Mouse (Mus musculus): ENCODE data around the gene Mpi. TPM values are rescaled to one million over a fixed set of nuclear protein-coding genes. Genes with fewer than 3 reads are reported as not detected.

The Mpi gene
- total RNA-seq, 2 experiments from 2014 or later: 75.0 to 76.2 TPM

DNA sequence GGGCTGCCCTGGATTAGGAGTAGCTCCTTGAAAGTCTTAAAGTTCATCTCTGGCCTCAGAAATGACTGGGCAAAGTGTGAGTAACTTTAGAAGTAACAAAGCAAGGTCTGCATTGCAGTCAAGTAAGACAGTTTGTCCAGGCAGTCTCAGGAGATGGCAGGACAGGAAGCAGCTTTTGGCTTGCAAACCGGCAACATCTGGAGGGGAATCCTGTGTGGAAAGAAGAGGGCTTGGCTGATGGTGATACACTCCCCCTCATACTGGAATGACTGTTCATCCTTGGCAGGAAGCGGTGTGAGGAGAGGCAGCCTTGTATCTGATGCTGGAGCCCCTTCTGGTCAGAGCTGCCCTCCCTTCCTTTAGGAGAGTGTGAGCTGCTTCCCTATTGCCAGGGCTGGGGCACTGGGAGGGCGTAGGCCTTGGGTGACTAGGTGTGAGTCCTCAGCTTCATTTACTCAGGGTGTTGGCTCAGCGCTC is 10.4 kb upstream of the Mpi start:
- peak; percentile 64 for DNase-seq (ENCODE audit: low spot score)

GRCm38 (mm10) chr9:57561711-57562099 is 9.1 kb upstream of the Mpi start:
- peak; percentile 63 for DNase-seq (ENCODE audit: low spot score)

- DNase-seq (ENCODE audit: low spot score): peak; percentile 94
Measured at GRCm38 (mm10) chr9:57560861-57561710, 8.5 kb upstream of the Mpi start, which contains the start of gene Scamp2. Gene Scamp2, plus strand, starts transcription at chr9:57560943.

- no peak for DNase-seq (ENCODE audit: low spot score)
Measured at GRCm38 (mm10) chr9:57560263-57560662, 7.7 kb upstream of the Mpi start.

- DNase-seq (ENCODE audit: low spot score): no peak
Measured at GRCm38 (mm10) chr9:57559568-57559967, 7.0 kb upstream of the Mpi start.

- DNase-seq (ENCODE audit: low spot score): no peak
Measured at GRCm38 (mm10) chr9:57558625-57559024, 6.1 kb upstream of the Mpi start.

- no peak for DNase-seq (ENCODE audit: low spot score)
Measured at GRCm38 (mm10) chr9:57557215-57557614, 4.7 kb upstream of the Mpi start.

DNA sequence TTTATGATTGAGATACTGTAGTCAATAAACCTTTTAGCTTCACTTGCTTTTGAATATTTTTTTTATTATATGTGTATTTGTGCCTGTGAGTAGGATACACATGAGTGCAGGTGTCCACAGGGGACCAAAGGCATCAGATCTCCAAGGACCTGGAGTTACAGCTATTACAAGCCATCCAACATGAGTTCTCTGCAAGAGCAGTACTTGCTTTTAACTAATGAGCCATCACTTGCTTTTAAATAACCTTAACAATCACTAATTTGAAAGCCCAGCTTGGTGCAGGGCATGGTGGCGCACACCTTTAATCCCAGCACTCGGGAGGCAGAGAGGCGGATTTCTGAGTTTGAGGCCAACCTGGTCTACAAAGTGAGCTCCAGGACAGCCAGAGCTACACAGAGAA is 2.2 kb upstream of the Mpi start:
- no peak for DNase-seq (ENCODE audit: low spot score)

- DNase-seq (ENCODE audit: low spot score): no peak
Measured at GRCm38 (mm10) chr9:57553119-57553518, 556 bp upstream of the Mpi start.

- peak; percentile 75 for DNase-seq (ENCODE audit: low spot score)
Measured at GRCm38 (mm10) chr9:57550126-57550862, 2.3 kb downstream of the Mpi start.

DNA sequence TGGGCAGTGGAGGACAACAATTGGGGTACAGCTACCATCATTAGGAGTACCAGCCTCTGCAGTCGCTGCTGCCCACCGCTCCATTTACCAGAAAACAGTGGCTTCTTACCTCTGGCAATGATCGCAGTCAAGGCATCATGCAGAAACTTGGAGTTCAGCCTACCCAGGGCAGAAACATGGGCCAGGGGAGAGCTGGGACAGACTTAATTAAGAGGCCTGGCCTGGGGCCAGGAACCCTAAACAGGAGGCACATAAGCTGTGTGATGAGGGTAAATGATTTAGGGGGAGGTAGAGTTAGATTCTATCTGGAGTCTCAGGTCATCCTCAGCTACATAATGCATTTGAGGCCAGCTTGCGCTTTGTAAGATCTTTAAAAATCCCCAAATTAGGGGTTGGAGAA is 3.4 kb downstream of the Mpi start:
- no peak for DNase-seq (ENCODE audit: low spot score)

GRCm38 (mm10) chr9:57547869-57548268 is 4.7 kb downstream of the Mpi start:
- no peak for DNase-seq (ENCODE audit: low spot score)

DNA sequence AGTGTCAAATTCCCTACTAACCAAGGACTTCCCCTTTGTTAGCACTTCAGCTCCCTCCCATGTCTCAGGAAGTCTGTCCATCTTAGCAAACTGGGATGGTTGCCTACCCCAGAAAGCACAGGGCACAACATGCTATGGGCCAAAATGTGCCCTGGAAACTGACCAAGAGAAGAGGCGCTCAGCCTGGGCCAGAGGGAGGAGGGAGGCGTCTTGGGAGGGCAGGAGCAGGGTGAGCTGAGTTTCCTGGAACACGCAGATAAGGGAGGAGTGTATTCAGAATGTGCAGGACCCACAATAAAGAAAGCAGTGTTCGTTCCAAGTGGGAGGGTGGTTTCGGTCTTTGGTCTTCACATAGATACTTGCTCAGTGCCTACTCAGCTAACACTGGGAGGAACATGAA is 5.3 kb downstream of the Mpi start:
- peak; percentile 87 for DNase-seq (ENCODE audit: low spot score)

DNA sequence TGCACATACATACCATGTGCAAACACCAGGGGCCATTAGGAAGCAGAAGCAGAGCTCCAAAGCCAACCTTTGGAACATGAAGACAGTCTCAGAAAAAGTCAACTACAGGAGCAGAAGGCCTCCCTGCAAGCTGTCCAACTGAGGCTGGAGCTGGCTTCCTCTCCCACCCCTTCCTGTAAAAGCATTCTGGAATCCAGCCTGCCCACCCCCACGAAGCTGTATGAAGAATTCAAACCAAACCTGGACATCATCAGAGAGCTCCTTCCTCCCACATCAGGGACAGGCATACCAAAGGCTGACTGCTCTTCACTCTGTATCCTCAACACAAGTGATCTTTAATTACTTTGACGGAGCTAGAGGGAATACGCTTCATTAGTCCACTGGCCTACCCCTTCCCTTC is 8.6 kb downstream of the Mpi start:
- DNase-seq (ENCODE audit: low spot score): no peak

DNA sequence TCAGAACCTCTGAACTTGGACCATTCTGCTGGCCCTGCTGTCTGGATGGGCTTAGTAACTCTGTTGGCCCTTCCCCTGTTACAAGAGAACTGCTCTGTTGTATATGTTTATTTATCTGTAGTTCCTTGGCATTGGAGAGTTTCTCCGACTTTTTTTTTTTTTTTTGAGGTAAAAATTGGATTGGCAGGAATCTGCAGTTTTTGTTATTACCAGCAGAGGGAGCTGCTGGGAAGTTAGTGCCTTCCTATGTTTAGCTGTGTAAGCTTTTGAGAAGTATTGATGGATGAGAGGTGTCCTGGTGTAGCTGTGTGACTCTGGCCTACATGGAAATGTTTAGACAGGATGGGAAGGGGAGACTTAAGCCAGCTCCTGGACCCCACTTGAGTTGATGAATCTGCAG is 11.3 kb downstream of the Mpi start:
- DNase-seq (ENCODE audit: low spot score): peak; percentile 54

DNA sequence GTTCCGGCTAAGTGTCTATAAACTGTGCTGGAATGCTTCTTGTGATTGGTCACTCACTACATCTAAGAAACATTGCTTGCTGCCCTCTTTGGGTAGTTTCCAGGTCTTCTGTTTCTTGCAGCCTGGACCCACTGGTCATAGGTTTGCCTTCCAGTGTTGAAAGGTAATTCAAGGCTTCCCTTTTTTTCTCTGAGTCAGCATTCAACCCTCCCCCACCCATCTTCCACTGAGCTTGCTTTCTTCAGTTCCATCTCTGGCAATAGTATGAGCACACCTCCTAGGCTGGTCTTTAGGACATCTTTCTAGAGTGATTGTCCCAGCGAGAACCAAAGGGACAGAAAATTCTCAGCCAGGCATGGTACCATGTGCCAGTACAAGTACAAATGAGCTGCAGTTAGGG is 13.0 kb downstream of the Mpi start:
- DNase-seq (ENCODE audit: low spot score): no peak

DNA sequence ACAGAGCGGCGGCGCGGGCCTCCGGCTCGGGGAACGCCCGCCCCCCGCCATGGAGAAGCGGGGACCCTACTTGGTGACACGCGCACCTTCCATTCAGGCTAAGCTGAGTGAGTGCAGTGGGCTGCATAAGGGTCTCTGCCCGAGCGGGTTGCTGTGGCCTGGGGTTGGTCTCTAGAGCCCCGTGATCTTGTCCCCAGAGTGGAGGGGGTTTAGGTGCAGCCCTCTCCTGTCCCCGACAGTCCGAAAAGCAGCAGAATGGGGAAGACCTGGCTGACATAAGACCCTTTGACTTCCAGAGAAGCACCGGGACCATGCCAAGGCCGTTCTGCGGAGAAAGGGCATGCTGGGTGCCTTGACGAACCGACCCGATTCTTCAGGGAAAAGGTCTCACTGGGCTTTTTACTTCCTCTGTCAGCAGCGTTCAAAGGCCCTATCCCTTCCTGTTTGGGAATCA is 14.8 kb downstream of the Mpi start:
- DNase-seq (ENCODE audit: low spot score): no peak

GRCm38 (mm10) chr9:57537044-57537727 is 15.4 kb downstream of the Mpi start, which contains the start of gene Fam219b:
Gene Fam219b, plus strand, starts transcription at chr9:57537528.
- peak; percentile 90 for DNase-seq (ENCODE audit: low spot score)

GRCm38 (mm10) chr9:57536362-57536761 is 16.2 kb downstream of the Mpi start:
- no peak for DNase-seq (ENCODE audit: low spot score)

DNA sequence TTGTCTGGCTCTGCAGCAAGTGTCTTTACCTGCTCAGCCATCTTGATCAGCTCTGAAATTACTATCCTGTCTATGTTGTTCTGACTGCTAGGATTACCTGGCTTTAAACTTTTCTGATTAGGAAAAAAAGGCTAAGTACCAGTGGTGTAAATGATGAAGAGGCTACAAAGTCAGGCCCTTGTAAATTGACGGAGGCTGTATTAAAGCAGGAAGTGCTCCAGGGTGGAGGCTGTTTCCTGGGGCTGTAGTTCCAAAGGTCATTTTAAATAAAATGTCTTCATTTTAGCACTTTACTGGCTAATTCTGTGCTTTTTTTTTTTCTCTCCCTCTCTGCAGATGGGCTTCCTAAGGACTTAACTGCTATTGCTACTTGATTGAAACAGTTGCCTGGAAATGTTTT is 20.6 kb downstream of the Mpi start:
- DNase-seq (ENCODE audit: low spot score): no peak

DNA sequence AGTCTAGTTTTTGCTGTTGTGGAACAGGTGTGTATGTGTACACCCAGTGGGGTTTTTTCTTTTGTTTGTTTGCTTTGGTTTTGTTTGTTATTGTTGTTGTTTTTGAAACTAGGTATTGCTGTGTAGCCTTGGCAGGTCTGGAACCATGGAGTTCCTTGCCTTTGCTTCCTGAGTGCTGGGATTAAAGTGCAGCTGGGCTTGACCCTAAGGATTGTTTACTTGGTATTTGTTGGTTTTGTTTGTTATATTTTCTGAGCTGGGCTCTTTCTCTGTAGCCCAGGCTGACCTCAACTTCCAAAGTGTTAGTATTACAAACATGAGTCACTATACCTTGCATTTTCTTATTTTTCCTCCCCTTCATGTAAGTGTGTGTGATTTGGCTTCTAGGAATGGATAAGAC is 26.1 kb downstream of the Mpi start:
- no peak for DNase-seq (ENCODE audit: low spot score)

- no peak for DNase-seq (ENCODE audit: low spot score)
Measured at GRCm38 (mm10) chr9:57525516-57525915, 27.0 kb downstream of the Mpi start.

Measured in gastrocnemius, adult 18-20 months (tissue).